Mouse (Mus musculus): ENCODE measurements around the gene Sarm1. TPM values are rescaled to one million over a fixed set of nuclear protein-coding genes. Genes with fewer than 3 reads are reported as not detected.

The Sarm1 gene
- polyA plus RNA-seq, 1 experiment from 2014 or later = 16.9 TPM

Other genes with a start within 250 kb of the Sarm1 start
- 62.8 and 69.7 TPM in 2 replicates for gene 2610507B11Rik, start 236.0 kb downstream of the Sarm1 start, polyA plus RNA-seq (2016; fragmentation: Nextera tagmentation; extraction: Ambion mirVana)
- gene BC030499, start 206.9 kb downstream of the Sarm1 start, polyA plus RNA-seq (2016; fragmentation: Nextera tagmentation; extraction: Ambion mirVana) = 0.34 and 0.43 TPM in 2 replicates
- 63.4 and 64.2 TPM in 2 replicates for gene Spag5, start 196.2 kb downstream of the Sarm1 start, polyA plus RNA-seq (2016; fragmentation: Nextera tagmentation; extraction: Ambion mirVana)
- gene Aldoc, start 174.8 kb downstream of the Sarm1 start, polyA plus RNA-seq (2016; fragmentation: Nextera tagmentation; extraction: Ambion mirVana) = 1.5 and 1.6 TPM in 2 replicates
- gene Pigs, start 169.3 kb downstream of the Sarm1 start, polyA plus RNA-seq (2016; fragmentation: Nextera tagmentation; extraction: Ambion mirVana) = 74.0 and 78.5 TPM in 2 replicates
- gene Unc119, start 154.3 kb downstream of the Sarm1 start, polyA plus RNA-seq (2016; fragmentation: Nextera tagmentation; extraction: Ambion mirVana) = 57.7 and 61.7 TPM in 2 replicates
- not detected in 2 replicates for gene Foxn1, start 111.2 kb downstream of the Sarm1 start, polyA plus RNA-seq (2016; fragmentation: Nextera tagmentation; extraction: Ambion mirVana)
- not detected in 2 replicates for gene Slc13a2, start 75.5 kb downstream of the Sarm1 start, polyA plus RNA-seq (2016; fragmentation: Nextera tagmentation; extraction: Ambion mirVana)
- 23.2 and 27.1 TPM in 2 replicates for gene Slc46a1, start 32.1 kb downstream of the Sarm1 start, polyA plus RNA-seq (2016; fragmentation: Nextera tagmentation; extraction: Ambion mirVana)
- 116 and 119 TPM in 2 replicates for gene Vtn, start 1.3 kb upstream of the Sarm1 start, polyA plus RNA-seq (2016; fragmentation: Nextera tagmentation; extraction: Ambion mirVana)
- 0.20 TPM in 1 of 2 replicates, not detected in the other for gene Sebox, start 5.7 kb upstream of the Sarm1 start, polyA plus RNA-seq (2016; fragmentation: Nextera tagmentation; extraction: Ambion mirVana)
- 81.8 and 88.8 TPM in 2 replicates for gene Tmem199, start 14.4 kb upstream of the Sarm1 start, polyA plus RNA-seq (2016; fragmentation: Nextera tagmentation; extraction: Ambion mirVana)
- gene Poldip2, start 14.4 kb upstream of the Sarm1 start, polyA plus RNA-seq (2016; fragmentation: Nextera tagmentation; extraction: Ambion mirVana) = 148 and 157 TPM in 2 replicates
- gene Tnfaip1, start 38.6 kb upstream of the Sarm1 start, polyA plus RNA-seq (2016; fragmentation: Nextera tagmentation; extraction: Ambion mirVana) = 85.1 and 89.6 TPM in 2 replicates
- 83.4 and 84.5 TPM in 2 replicates for gene Ift20, start 38.6 kb upstream of the Sarm1 start, polyA plus RNA-seq (2016; fragmentation: Nextera tagmentation; extraction: Ambion mirVana)
- gene Tmem97, start 53.0 kb upstream of the Sarm1 start, polyA plus RNA-seq (2016; fragmentation: Nextera tagmentation; extraction: Ambion mirVana) = 91.6 and 110 TPM in 2 replicates
- 18.5 and 21.1 TPM in 2 replicates for gene Nlk, start 199.6 kb upstream of the Sarm1 start, polyA plus RNA-seq (2016; fragmentation: Nextera tagmentation; extraction: Ambion mirVana)